Mouse (Mus musculus) erythroblast, embryonic 14.5 days (primary cell): Measurements from ENCODE around the gene Jaml. TPM values are rescaled to one million over a fixed set of nuclear protein-coding genes. Genes with fewer than 3 reads are reported as not detected.
A peak's percentile ranks its signal among the peaks of the same experiment; 100 is the strongest.
"Not testable (repeated sequence)": the region's sequence is repeated elsewhere in the genome, so short reads cannot be mapped to it uniquely, and the experiment has no call there.

Source experiments
- H3K27me3 ChIP-seq: 2 replicates; pipeline ENCODE4 v1.6.1; 2012; ENCODE audit warnings: inconsistent platforms; ENCODE audit not compliant: control insufficient read depth
- H3K36me3 ChIP-seq: 2 replicates; pipeline ENCODE4 v1.6.1; 2012; ENCODE audit warnings: mild to moderate bottlenecking, inconsistent platforms; ENCODE audit not compliant: control insufficient read depth
- H3K4me1 ChIP-seq: 2 replicates; pipeline ENCODE4 v1.6.1; 2012; ENCODE audit warnings: inconsistent platforms; ENCODE audit not compliant: control insufficient read depth
- H3K4me3 ChIP-seq: replicated peaks from 2 replicates; pipeline ENCODE3; 2012; ENCODE audit warnings: moderate library complexity, mild to moderate bottlenecking, inconsistent platforms
- H3K9me3 ChIP-seq: 2 replicates; pipeline ENCODE4 v1.6.1; 2012; ENCODE audit warnings: low read length, inconsistent platforms, mixed read lengths; ENCODE audit not compliant: control insufficient read depth
- GATA1 ChIP-seq: IDR thresholded peaks from 2 replicates; pipeline ENCODE4 v1.6.1; 2012; ENCODE audit warnings: low read length, inconsistent platforms, mixed read lengths
- TAL1 ChIP-seq: IDR thresholded peaks from 3 replicates; pipeline ENCODE4 v1.6.1; 2012; ENCODE audit warnings: low read length, inconsistent platforms, mixed read lengths
- polyA plus RNA-seq: library from polyadenylated mRNA; stranded (reverse); fragments of >175 nt; gene quantifications from 2 replicates; pipeline ENCODE4 v1.2.3, GENCODE M21; 2012

Gene Jaml
- 0.03 TPM in 1 of 2 replicates, not detected in the other for polyA plus RNA-seq

GRCm38 (mm10) chr9:45079011-45079410, at the start of gene Jaml:
Gene Jaml (plus strand): TSS chr9:45079183.
- no peak for TF ChIP-seq GATA1
- no peak for TF ChIP-seq TAL1
- Histone ChIP-seq H3K36me3 (no peaks in the 10 kb centered on the region), H3K27me3 (no peaks in the 10 kb centered on the region), H3K4me1 (no peaks in the 10 kb centered on the region), H3K4me3 (no peak within 1 kb of the TSS), H3K9me3 (no peaks in the 10 kb centered on the region)

- Histone ChIP-seq H3K9me3 (no peaks in the 10 kb centered on the region), H3K27me3 (peaks cover 6% of the 10 kb centered on the region), H3K4me3 (no peak overlapping the region), H3K36me3 (no peaks in the 10 kb centered on the region), H3K4me1 (no peaks in the 10 kb centered on the region)
- TF ChIP-seq TAL1 (no peak), GATA1 (no peak)
Observed at GRCm38 (mm10) chr9:45030341-45030740, 48.6 kb upstream of the Jaml start.

GRCm38 (mm10) chr9:45032261-45032660, 46.7 kb upstream of the Jaml start:
- TF ChIP-seq GATA1 (no peak), TAL1 (no peak)
- H3K4me1 ChIP-seq: no peaks in the 10 kb centered on the region
- no peaks in the 10 kb centered on the region for H3K36me3 ChIP-seq
- H3K9me3 ChIP-seq: no peaks in the 10 kb centered on the region
- H3K4me3 ChIP-seq: no peak overlapping the region
- H3K27me3 ChIP-seq: peaks cover 4% of the 10 kb centered on the region; the same call in 1 of the 2 replicates

- TF ChIP-seq TAL1 (no peak), GATA1 (no peak)
- Histone ChIP-seq H3K9me3 (no peaks in the 10 kb centered on the region), H3K36me3 (no peaks in the 10 kb centered on the region), H3K4me1 (no peaks in the 10 kb centered on the region), H3K27me3 (peaks cover 7% of the 10 kb centered on the region), H3K4me3 (no peak overlapping the region)
Observed at GRCm38 (mm10) chr9:45034526-45034925, 44.5 kb upstream of the Jaml start.

- not testable (repeated sequence) for H3K4me3 ChIP-seq, H3K9me3 ChIP-seq, H3K4me1 ChIP-seq, H3K36me3 ChIP-seq
- peaks cover 36% of the 10 kb centered on the region for H3K27me3 ChIP-seq
Observed at GRCm38 (mm10) chr9:45037803-45038202, 41.2 kb upstream of the Jaml start.

GRCm38 (mm10) chr9:45039499-45039898, 39.5 kb upstream of the Jaml start, which contains the start of gene Mpzl2:
Gene Mpzl2 (plus strand): TSS chr9:45039799.
- H3K4me3 ChIP-seq: peak within 1 kb of the TSS; percentile 3
- H3K9me3 ChIP-seq: no peaks in the 10 kb centered on the region
- H3K27me3 ChIP-seq: peaks cover 50% of the 10 kb centered on the region
- H3K36me3 ChIP-seq: no peaks in the 10 kb centered on the region; the same call in 1 of the 2 replicates
- H3K4me1 ChIP-seq: no peaks in the 10 kb centered on the region
- TF ChIP-seq GATA1: no peak
- TF ChIP-seq TAL1: no peak

GRCm38 (mm10) chr9:45040066-45040845, 38.7 kb upstream of the Jaml start:
- Histone ChIP-seq H3K36me3 (no peaks in the 10 kb centered on the region; the same call in 1 of the 2 replicates), H3K27me3 (peaks cover 50% of the 10 kb centered on the region), H3K4me1 (no peaks in the 10 kb centered on the region), H3K4me3 (peak overlapping the region; percentile 3), H3K9me3 (no peaks in the 10 kb centered on the region)
- TF ChIP-seq GATA1 (no peak), TAL1 (no peak)

- no peaks in the 10 kb centered on the region for H3K9me3 ChIP-seq
- H3K4me1 ChIP-seq: no peaks in the 10 kb centered on the region
- TF ChIP-seq TAL1: no peak
- no peak for TF ChIP-seq GATA1
- peaks cover 50% of the 10 kb centered on the region for H3K27me3 ChIP-seq
- no peaks in the 10 kb centered on the region; the same call in 1 of the 2 replicates for H3K36me3 ChIP-seq
- no peak overlapping the region for H3K4me3 ChIP-seq
Observed at GRCm38 (mm10) chr9:45041131-45041838, 37.7 kb upstream of the Jaml start.

GRCm38 (mm10) chr9:45042056-45042720, 36.8 kb upstream of the Jaml start:
- Histone ChIP-seq H3K36me3 (no peaks in the 10 kb centered on the region; the same call in 1 of the 2 replicates), H3K4me1 (no peaks in the 10 kb centered on the region), H3K9me3 (no peaks in the 10 kb centered on the region), H3K4me3 (peak overlapping the region; percentile 45), H3K27me3 (peaks cover 50% of the 10 kb centered on the region)
- TF ChIP-seq GATA1 (no peak), TAL1 (no peak)
